Mouse (Mus musculus) bone marrow macrophage, adult 2 months (primary cell): ENCODE data around the gene Apoa5. TPM values are rescaled to one million over a fixed set of nuclear protein-coding genes. Genes with fewer than 3 reads are reported as not detected.
"Not testable (repeated sequence)": the region's sequence is repeated elsewhere in the genome, so short reads cannot be mapped to it uniquely, and the experiment has no call there.

ENCODE experiments used
- H3K27ac ChIP-seq: 2 replicates; pipeline ENCODE4 v1.5.1; 2012; ENCODE audit warnings: low read depth, low read length; ENCODE audit not compliant: insufficient read depth
- H3K4me1 ChIP-seq: 2 replicates; pipeline ENCODE4 v1.6.1; 2012; ENCODE audit warnings: low read length; ENCODE audit not compliant: control insufficient read depth, insufficient read depth
- H3K4me3 ChIP-seq: 2 replicates; pipeline ENCODE4 v1.5.1; 2012; ENCODE audit warnings: mild to moderate bottlenecking, low read length, moderate library complexity; ENCODE audit not compliant: insufficient read depth
- CTCF ChIP-seq: IDR thresholded peaks from 2 replicates; pipeline ENCODE4 v1.5.1; 2012; ENCODE audit warnings: low read depth, mild to moderate bottlenecking, low read length, moderate library complexity
- POLR2A ChIP-seq: IDR thresholded peaks from 2 replicates; pipeline ENCODE4 v1.6.1; 2012; ENCODE audit warnings: mild to moderate bottlenecking, low read depth, low read length, borderline replicate concordance
- polyA plus RNA-seq: library from polyadenylated mRNA; stranded (reverse); fragments of >200 nt; gene quantifications from 2 replicates; pipeline ENCODE4 v1.2.4, GENCODE M21; 2012; ENCODE audit not compliant: missing spikeins, insufficient read depth, insufficient read length

The Apoa5 gene
- polyA plus RNA-seq, 1 experiment, result not detected

- no peak overlapping the region for H3K27ac ChIP-seq
- H3K4me1 ChIP-seq, result no peaks in the 10 kb centered on the region
- no peak overlapping the region for H3K4me3 ChIP-seq
- TF ChIP-seq POLR2A (no peak), CTCF (peak; percentile 54; the same call in 1 of the 2 replicates)
Measured at GRCm38 (mm10) chr9:46314507-46314906, 46.1 kb downstream of the Apoa5 start.

- no peak overlapping the region for H3K27ac ChIP-seq
- H3K4me3 ChIP-seq, result no peak overlapping the region
- TF ChIP-seq POLR2A, result no peak
- TF ChIP-seq CTCF, result no peak
Measured at GRCm38 (mm10) chr9:46314921-46315320, 46.5 kb downstream of the Apoa5 start.

GRCm38 (mm10) chr9:46315807-46316365 is 47.5 kb downstream of the Apoa5 start:
- TF ChIP-seq POLR2A (no peak), CTCF (no peak)
- Histone ChIP-seq H3K4me3 (no peak overlapping the region), H3K4me1 (no peaks in the 10 kb centered on the region), H3K27ac (no peak overlapping the region)

More at GRCm38 (mm10) chr9:46314921-46315320, 46.5 kb downstream of the Apoa5 start:
- H3K4me1 ChIP-seq, result no peaks in the 10 kb centered on the region

GRCm38 (mm10) chr9:46316388-46316787 is 48.0 kb downstream of the Apoa5 start:
- no peak for TF ChIP-seq POLR2A
- no peak for TF ChIP-seq CTCF
- no peak overlapping the region for H3K27ac ChIP-seq
- no peak overlapping the region for H3K4me3 ChIP-seq
- no peaks in the 10 kb centered on the region for H3K4me1 ChIP-seq

- no peak overlapping the region for H3K4me3 ChIP-seq
- TF ChIP-seq POLR2A, result no peak
- no peak for TF ChIP-seq CTCF
- H3K27ac ChIP-seq, result no peak overlapping the region
- no peaks in the 10 kb centered on the region for H3K4me1 ChIP-seq
Measured at GRCm38 (mm10) chr9:46316909-46317308, 48.5 kb downstream of the Apoa5 start.

- no peaks in the 10 kb centered on the region for H3K4me1 ChIP-seq
- H3K4me3 ChIP-seq, result no peak overlapping the region
- no peak for TF ChIP-seq POLR2A
- TF ChIP-seq CTCF, result no peak
- H3K27ac ChIP-seq, result no peak overlapping the region
Measured at GRCm38 (mm10) chr9:46317957-46318356, 49.5 kb downstream of the Apoa5 start.

GRCm38 (mm10) chr9:46319886-46320285 is 51.5 kb downstream of the Apoa5 start, which contains the start of gene 4931429L15Rik:
TSS of gene 4931429L15Rik (minus strand) at chr9:46319986.
- not testable (repeated sequence) for H3K27ac ChIP-seq, H3K4me3 ChIP-seq, H3K4me1 ChIP-seq

- no peak overlapping the region for H3K4me3 ChIP-seq
- TF ChIP-seq CTCF, result no peak
- no peak for TF ChIP-seq POLR2A
- no peak overlapping the region for H3K27ac ChIP-seq
- no peaks in the 10 kb centered on the region for H3K4me1 ChIP-seq
Measured at GRCm38 (mm10) chr9:46320461-46320860, 52.0 kb downstream of the Apoa5 start.

Other genes with a start within 250 kb of the Apoa5 start
- not detected in 2 replicates for gene Apoa1, start 40.1 kb upstream of the Apoa5 start, polyA plus RNA-seq
- gene Apoc3, start 33.0 kb upstream of the Apoa5 start, polyA plus RNA-seq, result not detected in 2 replicates
- not detected in 2 replicates for gene Apoa4, start 27.9 kb upstream of the Apoa5 start, polyA plus RNA-seq
- gene Zpr1, start 4.4 kb downstream of the Apoa5 start, polyA plus RNA-seq, result 35.5 and 41.6 TPM in 2 replicates
- gene Bud13, start 14.4 kb downstream of the Apoa5 start, polyA plus RNA-seq, result 15.3 and 23.2 TPM in 2 replicates
- gene 4931429L15Rik, start 51.4 kb downstream of the Apoa5 start, polyA plus RNA-seq, result not detected in 2 replicates